8 mouse cellular contexts compared by ENCODE assay signal in genomic region chr9:110130896-110131524, GRCm38 (mm10). TPM values are rescaled to one million over a fixed set of nuclear protein-coding genes. Genes with fewer than 3 reads are reported as not detected.
DNase-seq lines count a peak whose midpoint lies in the region; ATAC-seq and TF ChIP-seq lines count a peak whose summit lies in the region.

No protein-coding gene starts in this region.

- H3K4me3 ChIP-seq in lung, embryonic 14.5 days (ENCODE audit: low read depth, low read length) = peak overlapping the region; percentile 93
- peak overlapping the region; percentile 65 for H3K4me3 ChIP-seq in hindbrain, embryonic 15.5 days
- H3K4me3 ChIP-seq in neural tube, embryonic 12.5 days = peak overlapping the region; percentile 91

- no peak for ATAC-seq in lung, embryonic 14.5 days (ENCODE audit: insufficient read depth)
- ATAC-seq in hindbrain, embryonic 15.5 days (ENCODE audit: low FRiP score, low read depth) = no peak
- no peak for ATAC-seq in neural tube, embryonic 12.5 days (ENCODE audit: low FRiP score, low read depth)

- no peak for TF ChIP-seq CTCF in lung, embryonic 14.5 days (IDR thresholded peaks at IDR 0.05; ENCODE audit: low read depth)

- H3K27me3 ChIP-seq in lung, embryonic 14.5 days (ENCODE audit: insufficient read depth, low read length) = no peaks in the 10 kb centered on the region
- H3K27me3 ChIP-seq in hindbrain, embryonic 15.5 days = no peaks in the 10 kb centered on the region
- no peaks in the 10 kb centered on the region for H3K27me3 ChIP-seq in neural tube, embryonic 12.5 days (replicated peaks)

- H3K9me3 ChIP-seq in lung, embryonic 14.5 days (ENCODE audit: low read depth, low read length) = no peaks in the 10 kb centered on the region
- H3K9me3 ChIP-seq in hindbrain, embryonic 15.5 days = no peaks in the 10 kb centered on the region
- H3K9me3 ChIP-seq in neural tube, embryonic 12.5 days = no peaks in the 10 kb centered on the region

- peak overlapping the region; percentile 65 for H3K9ac ChIP-seq in lung, embryonic 14.5 days
- peak overlapping the region; percentile 64 for H3K9ac ChIP-seq in hindbrain, embryonic 15.5 days
- peak overlapping the region; percentile 94 for H3K9ac ChIP-seq in neural tube, embryonic 12.5 days

- DNase-seq in lung, embryonic 14.5 days = no peak
- no peak for DNase-seq in lung, postnatal 4 days
- peak; percentile 17 for DNase-seq in embryo, embryonic 9.5 days (ENCODE audit: extremely low spot score)
- no peak for DNase-seq in left cerebral cortex, adult 9 months (ENCODE audit: low spot score in 2 of 2)
- DNase-seq in gastrocnemius, postnatal 25 days = no peak
- DNase-seq in testis, postnatal 14 days (ENCODE audit: low spot score) = no peak

- 17% methylated on average over 10 of the region's 10 CpGs for WGBS in lung, embryonic 14.5 days
- WGBS in hindbrain, embryonic 15.5 days = 31% methylated on average over 10 of the region's 10 CpGs
- 33% methylated on average over 10 of the region's 10 CpGs for WGBS in neural tube, embryonic 12.5 days

- H3K4me2 ChIP-seq in lung, embryonic 14.5 days = peak overlapping the region; percentile 68
- peak overlapping the region; percentile 58 for H3K4me2 ChIP-seq in hindbrain, embryonic 15.5 days
- peak overlapping the region; percentile 68 for H3K4me2 ChIP-seq in neural tube, embryonic 12.5 days (replicated peaks)

- H3K4me1 ChIP-seq in lung, embryonic 14.5 days (ENCODE audit: insufficient read depth) = peaks cover 5% of the 10 kb centered on the region; the same call in 1 of the 2 replicates
- H3K4me1 ChIP-seq in hindbrain, embryonic 15.5 days (replicated peaks) = peaks cover 35% of the 10 kb centered on the region
- peaks cover 21% of the 10 kb centered on the region for H3K4me1 ChIP-seq in neural tube, embryonic 12.5 days

- peaks cover 12% of the 10 kb centered on the region for H3K36me3 ChIP-seq in lung, embryonic 14.5 days (ENCODE audit: insufficient read depth)
- peaks cover 3% of the 10 kb centered on the region; the same call in 1 of the 2 replicates for H3K36me3 ChIP-seq in hindbrain, embryonic 15.5 days
- peaks cover 9% of the 10 kb centered on the region for H3K36me3 ChIP-seq in neural tube, embryonic 12.5 days

- H3K27ac ChIP-seq in lung, embryonic 14.5 days (ENCODE audit: low read depth) = peak overlapping the region; percentile 93
- peak overlapping the region; percentile 91 for H3K27ac ChIP-seq in hindbrain, embryonic 15.5 days (replicated peaks)
- peak overlapping the region; percentile 91 for H3K27ac ChIP-seq in neural tube, embryonic 12.5 days

RNA-seq across cellular contexts. Expression of gene Dhx30, which starts 13.4 kb away (rescaled TPM):
- 124 and 137 TPM in 2 replicates for polyA plus RNA-seq in lung, embryonic 14.5 days (2014; fragmentation: Nextera tagmentation; extraction: Ambion mirVana)
- polyA plus RNA-seq in hindbrain, embryonic 15.5 days (2015; fragmentation: Nextera tagmentation; extraction: Ambion mirVana) = 168 and 179 TPM in 2 replicates
- 200 and 203 TPM in 2 replicates for polyA plus RNA-seq in neural tube, embryonic 12.5 days (2016; fragmentation: Nextera tagmentation; extraction: Ambion mirVana)
- total RNA-seq in gastrocnemius, postnatal 25 days (2021) = 10 to 100 TPM; 28.7 to 29.9 TPM

RNA-seq across cellular contexts. Expression of gene Smarcc1, which starts 13.5 kb away (rescaled TPM):
- polyA plus RNA-seq in lung, embryonic 14.5 days (2014; fragmentation: Nextera tagmentation; extraction: Ambion mirVana) = 160 TPM in 2 replicates
- 92.4 and 95.1 TPM in 2 replicates for polyA plus RNA-seq in hindbrain, embryonic 15.5 days (2015; fragmentation: Nextera tagmentation; extraction: Ambion mirVana)
- 172 and 185 TPM in 2 replicates for polyA plus RNA-seq in neural tube, embryonic 12.5 days (2016; fragmentation: Nextera tagmentation; extraction: Ambion mirVana)
- 10 to 100 TPM; 19.5 to 19.6 TPM for total RNA-seq in gastrocnemius, postnatal 25 days (2021)
